Mouse (Mus musculus) myocyte (in vitro differentiated cells): Measurements from ENCODE around the gene Rreb1.

ENCODE experiments used
- CEBPB ChIP-seq: IDR thresholded peaks from 2 replicates; pipeline ENCODE4 v1.6.1; 2011; ENCODE audit warnings: mild to moderate bottlenecking, moderate library complexity; ENCODE audit not compliant: poor library complexity, insufficient read depth, severe bottlenecking
- MAX ChIP-seq: IDR thresholded peaks from one replicate; pipeline ENCODE4 v1.6.1; 2011; ENCODE audit warnings: low read depth, mild to moderate bottlenecking, control low read depth
- MYOD1 ChIP-seq, 3 experiments: IDR thresholded peaks; one replicate each; pipeline ENCODE4 v1.6.1; 2011; ENCODE audit warnings: control low read depth in 2 of 3, low read depth in 2 of 3, mild to moderate bottlenecking in 2 of 3, moderate library complexity in 1 of 3; ENCODE audit not compliant: insufficient read length in 2 of 3, control insufficient read depth in 1 of 3
- POLR2A ChIP-seq: IDR thresholded peaks from one replicate; pipeline ENCODE4 v1.6.1; 2011; ENCODE audit warnings: low read depth, mild to moderate bottlenecking, control low read depth, moderate library complexity; ENCODE audit not compliant: insufficient read length
- POLR2AphosphoS2 ChIP-seq: IDR thresholded peaks from one replicate; pipeline ENCODE4 v1.6.1; 2011; ENCODE audit warnings: low read depth, control low read depth; ENCODE audit not compliant: insufficient read length
- REST ChIP-seq: IDR thresholded peaks from one replicate; pipeline ENCODE4 v1.6.1; 2011; ENCODE audit warnings: mild to moderate bottlenecking, control low read depth, moderate library complexity; ENCODE audit not compliant: insufficient read depth, insufficient read length
- TCF3 ChIP-seq: IDR thresholded peaks from one replicate; pipeline ENCODE4 v1.6.1; 2011; ENCODE audit warnings: low read depth, control low read depth; ENCODE audit not compliant: insufficient read length
- USF1 ChIP-seq: IDR thresholded peaks from one replicate; pipeline ENCODE4 v1.6.1; 2011; ENCODE audit warnings: low read depth, mild to moderate bottlenecking, control low read depth, moderate library complexity

DNA sequence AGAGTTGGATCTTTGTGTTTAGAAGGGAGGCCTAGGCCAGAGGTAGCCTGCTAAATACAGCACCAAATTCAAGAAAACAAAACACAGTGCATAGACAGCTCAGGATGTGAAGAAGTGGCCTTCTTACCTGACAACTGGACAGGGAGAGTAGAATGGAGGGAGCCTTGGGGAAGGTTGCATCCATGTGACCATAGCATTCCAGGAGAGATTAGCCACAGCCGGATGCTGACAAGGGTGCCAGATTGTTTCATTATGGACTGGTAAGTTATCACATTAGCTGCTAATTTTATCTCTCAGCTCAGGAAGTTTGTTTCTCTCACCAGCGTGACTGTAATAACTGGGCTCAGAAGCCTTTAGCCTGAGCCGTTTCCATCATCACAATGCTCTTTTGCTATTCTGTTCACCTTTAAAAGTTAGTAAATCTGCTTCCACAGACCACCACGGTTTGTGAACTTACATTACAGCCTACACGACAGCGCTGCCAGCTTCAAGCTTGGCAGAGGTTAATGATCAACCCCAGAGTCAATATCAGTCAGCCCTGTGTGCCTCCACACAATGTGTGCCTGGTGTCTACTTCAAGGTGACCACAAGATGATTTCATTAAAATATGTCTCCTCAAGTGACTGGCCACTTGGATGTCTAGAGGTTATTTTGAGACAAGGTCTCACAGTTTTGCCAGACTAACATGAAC lies 117.5 kb downstream of the Rreb1 start:
- TF ChIP-seq TCF3 (no peak), POLR2A (no peak), CEBPB (no peak), MAX (no peak), USF1 (no peak), POLR2AphosphoS2 (no peak), MYOD1 (IDR thresholded peaks at IDR 0.05; ENCODE audit: control insufficient read depth in 1 of 3, insufficient read length in 2 of 3, low read depth in 2 of 3) (no peak), REST (no peak)
